17 mouse cellular contexts compared by ENCODE assay signal in the genomic region with DNA sequence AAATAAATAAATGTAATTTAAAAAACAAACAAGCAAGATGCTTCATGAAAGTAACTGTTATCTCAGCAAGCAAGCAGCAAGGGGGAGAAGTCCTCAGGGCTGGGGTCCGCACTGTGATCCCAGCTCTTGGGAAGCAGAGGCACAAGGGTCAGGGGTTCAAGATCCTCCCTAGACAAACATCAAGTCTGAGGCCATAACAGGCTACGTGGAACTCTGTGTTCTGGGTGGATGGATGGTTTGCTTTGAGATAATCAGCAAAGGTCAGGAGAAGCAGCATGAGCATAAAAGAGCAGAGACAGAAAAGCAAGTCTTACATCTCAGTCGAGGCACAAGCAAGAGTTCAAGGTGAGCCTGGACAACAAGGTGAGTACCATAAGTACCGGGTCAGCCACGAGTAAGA. TPM values are rescaled to one million over a fixed set of nuclear protein-coding genes. Genes with fewer than 3 reads are reported as not detected.
DNase-seq lines count a peak whose midpoint lies in the region; ATAC-seq and TF ChIP-seq lines count a peak whose summit lies in the region.
"Had no signal": no experiment of that assay in that cellular context is flagged by ENCODE, and none has a peak within 500 bp of the region (broad histone marks: within the 10 kb centered on the region; RNA-seq: fewer than 3 reads in every experiment).

No protein-coding gene starts in this region.

- no peaks in the 10 kb centered on the region for H3K27me3 ChIP-seq in heart, embryonic 10.5 days (ENCODE audit: insufficient read depth, poor library complexity, severe bottlenecking)
- H3K27me3 ChIP-seq in liver, postnatal 0 days (ENCODE audit: insufficient read depth, low read length) = no peaks in the 10 kb centered on the region
- H3K27me3 ChIP-seq in forebrain, embryonic 13.5 days = no peaks in the 10 kb centered on the region
- H3K27me3 ChIP-seq: embryonic facial prominence, embryonic 13.5 days; neural tube, embryonic 13.5 days; Patski had no signal

- no peak for TF ChIP-seq EP300 in liver, postnatal 0 days (IDR thresholded peaks at IDR 0.05; ENCODE audit: low read depth)

- H3K4me2 ChIP-seq in liver, postnatal 0 days (ENCODE audit: low read depth, low read length) = peak overlapping the region; percentile 24; the same call in 1 of the 2 replicates
- no peak overlapping the region for H3K4me2 ChIP-seq in forebrain, embryonic 13.5 days
- H3K4me2 ChIP-seq: embryonic facial prominence, embryonic 13.5 days; neural tube, embryonic 13.5 days had no signal

- 83% methylated on average over 5 of the region's 5 CpGs for WGBS in heart, embryonic 10.5 days
- WGBS in liver, postnatal 0 days (ENCODE audit: insufficient replicate concordance) = 69% methylated on average over 5 of the region's 5 CpGs
- WGBS in forebrain, embryonic 13.5 days = 94% methylated on average over 5 of the region's 5 CpGs

- no peak overlapping the region for H3K4me3 ChIP-seq in heart, embryonic 10.5 days
- no peak overlapping the region for H3K4me3 ChIP-seq in liver, postnatal 0 days (ENCODE audit: low read depth, low read length)
- H3K4me3 ChIP-seq in forebrain, embryonic 13.5 days = no peak overlapping the region
- H3K4me3 ChIP-seq: embryonic facial prominence, embryonic 13.5 days; forebrain, embryonic 10.5 days; gastrocnemius, adult 2 months; neural tube, embryonic 13.5 days had no signal

- TF ChIP-seq CTCF in liver, postnatal 0 days (IDR thresholded peaks at IDR 0.05; ENCODE audit: low read depth) = no peak

- no peak overlapping the region for H3K9ac ChIP-seq in liver, postnatal 0 days (replicated peaks)
- H3K9ac ChIP-seq in forebrain, embryonic 13.5 days = no peak overlapping the region
- H3K9ac ChIP-seq: embryonic facial prominence, embryonic 13.5 days; neural tube, embryonic 13.5 days had no signal

- H3K9me3 ChIP-seq in heart, embryonic 10.5 days = no peaks in the 10 kb centered on the region
- H3K9me3 ChIP-seq in liver, postnatal 0 days (ENCODE audit: low read length) = no peaks in the 10 kb centered on the region
- H3K9me3 ChIP-seq in forebrain, embryonic 13.5 days (replicated peaks) = no peaks in the 10 kb centered on the region
- H3K9me3 ChIP-seq: embryonic facial prominence, embryonic 13.5 days; forebrain, embryonic 10.5 days; neural tube, embryonic 13.5 days had no signal

- DNase-seq in heart, embryonic 10.5 days (ENCODE audit: low spot score) = no peak
- DNase-seq in heart, postnatal 36 days = no peak
- peak; percentile 19 for DNase-seq in liver
- no peak for DNase-seq in liver, postnatal 0 days
- no peak for DNase-seq in layer of hippocampus, adult 11-12 months (ENCODE audit: low spot score)
- DNase-seq in ovary, postnatal 36 days (ENCODE audit: low spot score) = no peak
- DNase-seq: adrenal gland, adult 8-10 months; cerebellum, adult 11 months; heart, adult 11 months had no signal

- intact Hi-C loops in heart, postnatal 36 days (cut with DNase I) = loop anchor here (10.0 kb wide), 1 partner anchor 179 kb away; no protein-coding TSS in a partner anchor

- ATAC-seq in erythroblast, adult 5-6 weeks (replicated peaks; ENCODE audit: low FRiP score, poor library complexity, severe bottlenecking) = peak; percentile 57
- ATAC-seq in liver, postnatal 0 days = peak; percentile 43
- no peak; the same call in 1 of the 2 replicates for ATAC-seq in forebrain, embryonic 13.5 days
- ATAC-seq: hindbrain, embryonic 16.5 days; Patski had no signal

- H3K4me1 ChIP-seq in heart, embryonic 10.5 days = no peaks in the 10 kb centered on the region
- peaks cover 17% of the 10 kb centered on the region; the same call in 1 of the 2 replicates for H3K4me1 ChIP-seq in liver, postnatal 0 days (ENCODE audit: insufficient read depth)
- no peaks in the 10 kb centered on the region for H3K4me1 ChIP-seq in forebrain, embryonic 13.5 days
- H3K4me1 ChIP-seq: embryonic facial prominence, embryonic 13.5 days; forebrain, embryonic 10.5 days; neural tube, embryonic 13.5 days had no signal

- H3K36me3 ChIP-seq in heart, embryonic 10.5 days = peaks cover 50% of the 10 kb centered on the region
- H3K36me3 ChIP-seq in liver, postnatal 0 days (replicated peaks; ENCODE audit: insufficient read depth, low read length) = 0 out of 2 replicates have a peak, but pooled peaks cover 2% of the 10 kb centered on the region
- H3K36me3 ChIP-seq in forebrain, embryonic 13.5 days (ENCODE audit: poor library complexity, severe bottlenecking) = peaks cover 44% of the 10 kb centered on the region

- H3K27ac ChIP-seq in heart, embryonic 10.5 days = peak overlapping the region; percentile 60
- H3K27ac ChIP-seq in liver, postnatal 0 days (ENCODE audit: low read depth) = peak overlapping the region; percentile 81
- no peak overlapping the region for H3K27ac ChIP-seq in forebrain, embryonic 13.5 days
- H3K27ac ChIP-seq: embryonic facial prominence, embryonic 13.5 days; forebrain, embryonic 10.5 days; gastrocnemius, adult 2 months; neural tube, embryonic 13.5 days had no signal

RNA-seq across cellular contexts. Expression of a gene that starts 43.1 kb away (rescaled TPM):
- polyA plus RNA-seq in heart, embryonic 10.5 days (2016; fragmentation: Nextera tagmentation; extraction: Ambion mirVana) = 88.0 and 96.0 TPM in 2 replicates
- 10 to 100 TPM; 20.7 to 26.8 TPM for total RNA-seq in heart, postnatal 36 days (2021)
- 22.9 and 28.8 TPM in 2 replicates for total RNA-seq in erythroblast, adult 5-6 weeks (2015; ENCODE audit: low replicate concordance)
- 14.8 and 16.0 TPM in 2 replicates for total RNA-seq in erythroblast, adult 5-6 weeks (2017; ENCODE audit: low replicate concordance)
- polyA plus RNA-seq in liver, postnatal 0 days (2015; fragmentation: Nextera tagmentation; extraction: Ambion mirVana) = 16.0 and 17.1 TPM in 2 replicates
- 50.3 and 54.7 TPM in 2 replicates for polyA plus RNA-seq in forebrain, embryonic 13.5 days (2015; fragmentation: Nextera tagmentation; extraction: Ambion mirVana)

RNA-seq across cellular contexts. Expression of a gene that starts 53.2 kb away (rescaled TPM):
- polyA plus RNA-seq in heart, embryonic 10.5 days (2016; fragmentation: Nextera tagmentation; extraction: Ambion mirVana) = 38.3 and 47.6 TPM in 2 replicates
- 1 to 10 TPM; 7.1 to 9.1 TPM for total RNA-seq in heart, postnatal 36 days (2021)
- total RNA-seq in erythroblast, adult 5-6 weeks (2015; ENCODE audit: low replicate concordance) = 7.1 and 12.1 TPM in 2 replicates
- 3.3 and 7.1 TPM in 2 replicates for total RNA-seq in erythroblast, adult 5-6 weeks (2017; ENCODE audit: low replicate concordance)
- 9.4 and 10.1 TPM in 2 replicates for polyA plus RNA-seq in liver, postnatal 0 days (2015; fragmentation: Nextera tagmentation; extraction: Ambion mirVana)
- polyA plus RNA-seq in forebrain, embryonic 13.5 days (2015; fragmentation: Nextera tagmentation; extraction: Ambion mirVana) = 40.8 and 45.4 TPM in 2 replicates
